Mouse (Mus musculus) neural tube, embryonic 11.5 days (tissue): ENCODE results near the gene Syn3. TPM values are rescaled to one million over a fixed set of nuclear protein-coding genes. Genes with fewer than 3 reads are reported as not detected.
"Not testable (repeated sequence)": the region's sequence is repeated elsewhere in the genome, so short reads cannot be mapped to it uniquely, and the experiment has no call there.

ENCODE experiments used
- ATAC-seq: fragments of 200-750 bp; cut with Nextera tagmentation; 2 replicates; pipeline ENCODE4 v1.8.0; 2017; ENCODE audit warnings: moderate number of reproducible peaks, mild to moderate bottlenecking, moderate TSS enrichment, moderate library complexity; ENCODE audit not compliant: insufficient read depth, low FRiP score, low TSS enrichment
- DNase-seq: peaks from one replicate; pipeline ENCODE4 v3.0.0-alpha.2; 2015; ENCODE audit warnings: low spot score
- H3K27ac ChIP-seq: fragments of 300-500 bp; sonication (generic); 2 replicates; pipeline ENCODE4 v1.5.1; 2014; ENCODE audit warnings: low read depth, mild to moderate bottlenecking, low read length
- H3K27me3 ChIP-seq: fragments of 300-500 bp; sonication (generic); 2 replicates; pipeline ENCODE4 v1.6.1; 2014; ENCODE audit warnings: mild to moderate bottlenecking, low read length, mixed read lengths; ENCODE audit not compliant: control insufficient read depth, insufficient read depth
- H3K36me3 ChIP-seq: fragments of 300-500 bp; sonication (generic); 2 replicates; pipeline ENCODE4 v1.6.1; 2014; ENCODE audit warnings: mild to moderate bottlenecking, low read length, moderate library complexity, mixed read lengths; ENCODE audit not compliant: control insufficient read depth, insufficient read depth
- H3K4me1 ChIP-seq: fragments of 300-500 bp; sonication (generic); 2 replicates; pipeline ENCODE4 v1.6.1; 2014; ENCODE audit warnings: low read length, mixed read lengths; ENCODE audit not compliant: control insufficient read depth, insufficient read depth
- H3K4me2 ChIP-seq: fragments of 300-500 bp; sonication (generic); 2 replicates; pipeline ENCODE4 v1.6.1; 2014; ENCODE audit warnings: low read depth, mild to moderate bottlenecking, moderate library complexity
- H3K4me3 ChIP-seq: fragments of 300-500 bp; sonication (generic); 2 replicates; pipeline ENCODE4 v1.5.1; 2014; ENCODE audit warnings: low read depth, low read length
- H3K9ac ChIP-seq: fragments of 300-500 bp; sonication (generic); 2 replicates; pipeline ENCODE4 v1.6.1; 2014; ENCODE audit warnings: mild to moderate bottlenecking, low read length
- H3K9me3 ChIP-seq: fragments of 300-500 bp; sonication (generic); 2 replicates; pipeline ENCODE4 v1.6.1; 2016; ENCODE audit warnings: low read length; ENCODE audit not compliant: control insufficient read depth
- WGBS: fragments of 180-500 bp; shearing (Covaris S2); extraction: QIAGEN DNeasy Blood & Tissue Kit; methylation state at CpG from one replicate; pipeline ENCODE4 v1.1.7; 2014; 5-methylcytosine and 5-hydroxymethylcytosine counted together
- polyA plus RNA-seq: library from polyadenylated mRNA; unstranded; fragments of >200 nt; fragmentation: Nextera tagmentation; extraction: Ambion mirVana; gene quantifications from 2 replicates; pipeline ENCODE4 v1.2.1, GENCODE M21; 2014

Gene Syn3
- polyA plus RNA-seq, 1 experiment from 2014 or later: 4.4 TPM

DNA sequence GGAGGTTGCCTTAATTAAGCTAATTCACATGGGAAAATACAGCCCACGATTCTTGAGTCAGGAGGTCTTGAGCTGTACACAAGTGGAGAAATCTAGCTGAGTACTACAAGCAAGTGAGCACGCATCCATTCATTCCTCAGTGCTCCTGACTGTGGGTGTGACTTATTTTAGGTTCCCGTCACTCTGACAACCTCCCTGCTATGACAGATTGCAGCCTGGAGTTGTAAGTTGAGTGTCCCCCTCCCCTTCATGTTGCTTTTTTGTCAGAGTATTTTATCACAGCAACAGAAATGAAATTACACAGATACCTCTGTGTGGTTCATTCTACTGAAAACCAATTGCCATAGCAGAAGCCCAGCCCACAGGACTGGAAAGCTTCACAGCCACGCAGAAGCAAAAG lies 112.5 kb downstream of the Syn3 start:
- 85% methylated on average over 4 of the region's 4 CpGs for WGBS

DNA sequence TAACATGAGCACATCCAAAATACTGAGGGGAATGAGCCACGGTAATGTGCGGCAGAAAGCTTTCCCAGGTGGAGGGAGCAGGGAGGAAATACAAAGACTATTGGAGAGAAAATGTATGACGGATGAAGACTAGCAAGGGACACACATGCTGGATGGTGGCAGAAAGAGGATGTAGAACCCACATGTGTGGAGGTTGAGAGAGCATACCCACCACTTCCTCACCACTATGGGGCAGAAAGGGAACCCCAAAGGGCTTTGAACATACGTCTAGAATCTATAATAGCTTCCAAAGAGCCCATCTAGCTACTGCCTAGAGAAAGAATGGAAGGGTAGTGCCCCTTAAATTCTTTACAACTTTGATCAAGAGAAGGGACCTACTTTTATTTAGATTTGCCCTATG lies 113.0 kb downstream of the Syn3 start:
- H3K4me2 ChIP-seq: no peak overlapping the region
- no peak overlapping the region for H3K4me3 ChIP-seq
- H3K9ac ChIP-seq: no peak overlapping the region
- no peaks in the 10 kb centered on the region for H3K27me3 ChIP-seq
- H3K4me1 ChIP-seq: no peaks in the 10 kb centered on the region
- H3K27ac ChIP-seq: no peak overlapping the region
- DNase-seq: no peak
- WGBS: 68% methylated on average over 4 of the region's 4 CpGs
- H3K9me3 ChIP-seq: no peaks in the 10 kb centered on the region
- H3K36me3 ChIP-seq: no peaks in the 10 kb centered on the region
- ATAC-seq: no peak

More for the DNA sequence above, 112.5 kb downstream of the Syn3 start:
- Histone ChIP-seq H3K9ac (no peak overlapping the region), H3K27ac (no peak overlapping the region), H3K4me3 (no peak overlapping the region), H3K27me3 (no peaks in the 10 kb centered on the region), H3K4me2 (no peak overlapping the region), H3K4me1 (no peaks in the 10 kb centered on the region), H3K9me3 (no peaks in the 10 kb centered on the region), H3K36me3 (no peaks in the 10 kb centered on the region)
- ATAC-seq (no peak), DNase-seq (no peak)

DNA sequence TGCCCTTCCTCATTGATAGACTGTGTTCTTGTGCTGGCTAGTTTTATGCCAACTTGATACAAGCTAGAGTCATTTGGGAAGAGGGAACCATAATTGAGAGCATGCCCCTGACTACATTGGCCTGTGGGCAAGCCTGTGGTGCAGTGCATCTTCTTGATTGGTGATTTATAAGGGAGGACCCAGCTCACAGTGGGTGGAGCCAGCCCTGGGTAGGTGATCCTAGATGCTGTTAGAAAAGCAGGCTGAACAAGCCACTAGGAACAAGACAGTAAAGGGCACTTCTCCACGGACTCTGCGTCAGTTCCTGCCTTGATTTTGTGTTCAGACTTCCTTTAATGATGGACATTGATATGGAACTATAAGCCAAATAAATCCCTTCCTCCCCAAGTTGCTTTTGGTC lies 114.0 kb downstream of the Syn3 start:
- Histone ChIP-seq H3K36me3 (no peaks in the 10 kb centered on the region), H3K9me3 (no peaks in the 10 kb centered on the region), H3K27me3 (no peaks in the 10 kb centered on the region), H3K9ac (no peak overlapping the region), H3K27ac (no peak overlapping the region), H3K4me1 (no peaks in the 10 kb centered on the region), H3K4me3 (no peak overlapping the region), H3K4me2 (no peak overlapping the region)
- DNase-seq (no peak), ATAC-seq (no peak)
- 100% methylated on average over 2 of the region's 2 CpGs for WGBS

DNA sequence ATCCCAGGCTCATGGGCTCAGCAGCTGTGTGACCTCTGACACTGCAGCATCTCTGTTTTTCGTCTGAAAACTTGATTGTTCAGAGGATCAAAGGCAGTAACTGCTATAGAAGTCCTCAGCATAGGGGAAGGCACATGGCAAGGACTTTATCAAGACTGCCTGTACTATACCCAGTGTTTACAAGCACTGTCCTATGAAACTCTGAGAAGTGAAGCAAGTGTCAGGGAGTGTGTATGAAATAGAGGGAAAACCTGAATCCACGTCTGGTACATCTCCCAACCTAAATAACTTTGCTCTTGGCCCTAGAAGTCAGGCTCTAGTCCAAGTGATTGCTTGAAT lies 116.8 kb downstream of the Syn3 start:
- H3K9me3 ChIP-seq: no peaks in the 10 kb centered on the region
- H3K27me3 ChIP-seq: no peaks in the 10 kb centered on the region
- H3K4me3 ChIP-seq: no peak overlapping the region
- no peak overlapping the region for H3K9ac ChIP-seq
- WGBS: 25% methylated on average over 2 of the region's 2 CpGs
- H3K4me2 ChIP-seq: no peak overlapping the region
- H3K27ac ChIP-seq: no peak overlapping the region
- H3K36me3 ChIP-seq: no peaks in the 10 kb centered on the region
- ATAC-seq: no peak
- no peaks in the 10 kb centered on the region for H3K4me1 ChIP-seq
- DNase-seq: no peak

DNA sequence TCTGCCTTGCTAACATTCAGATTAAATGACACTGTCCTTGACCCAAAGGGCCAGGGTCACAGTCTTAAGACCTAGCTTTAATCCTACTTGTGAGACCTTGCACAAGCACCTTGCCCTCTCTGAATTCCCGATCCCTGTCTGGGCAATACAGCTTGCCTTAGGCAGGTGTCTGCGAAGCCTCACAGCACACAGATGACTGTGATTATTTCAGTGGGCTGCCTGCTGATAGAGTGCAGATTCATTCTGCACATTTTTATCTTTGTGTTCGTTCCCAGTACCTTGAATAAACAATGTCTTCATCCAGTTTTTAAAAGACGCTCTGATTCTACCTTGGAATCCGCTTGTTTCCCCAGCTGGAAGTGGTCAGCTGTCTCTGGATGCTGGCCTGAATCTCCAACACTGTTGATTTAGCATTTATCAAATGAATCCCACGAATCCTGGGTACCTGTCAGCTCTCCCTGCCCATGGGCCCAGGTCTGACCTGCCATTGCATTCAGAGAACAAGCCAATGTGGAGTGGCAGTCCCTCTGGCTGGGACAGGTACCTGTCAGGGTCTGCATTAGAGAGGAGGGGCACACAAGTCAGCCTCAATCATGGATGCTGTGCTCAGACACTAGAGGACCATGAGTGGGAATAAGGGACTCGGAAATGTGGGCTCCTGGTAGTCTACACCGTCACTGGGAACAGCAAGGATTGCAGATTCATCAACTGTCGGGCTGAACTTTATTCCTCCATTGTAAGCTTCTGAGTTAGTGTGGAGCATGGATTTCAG lies 117.4 kb downstream of the Syn3 start:
- no peak overlapping the region for H3K9ac ChIP-seq
- WGBS: 59% methylated on average over 9 of the region's 9 CpGs
- DNase-seq: no peak
- H3K36me3 ChIP-seq: no peaks in the 10 kb centered on the region
- no peak overlapping the region for H3K4me3 ChIP-seq
- no peak for ATAC-seq
- no peak overlapping the region for H3K27ac ChIP-seq
- no peaks in the 10 kb centered on the region for H3K27me3 ChIP-seq
- H3K4me2 ChIP-seq: no peak overlapping the region
- H3K4me1 ChIP-seq: no peaks in the 10 kb centered on the region
- H3K9me3 ChIP-seq: no peaks in the 10 kb centered on the region

DNA sequence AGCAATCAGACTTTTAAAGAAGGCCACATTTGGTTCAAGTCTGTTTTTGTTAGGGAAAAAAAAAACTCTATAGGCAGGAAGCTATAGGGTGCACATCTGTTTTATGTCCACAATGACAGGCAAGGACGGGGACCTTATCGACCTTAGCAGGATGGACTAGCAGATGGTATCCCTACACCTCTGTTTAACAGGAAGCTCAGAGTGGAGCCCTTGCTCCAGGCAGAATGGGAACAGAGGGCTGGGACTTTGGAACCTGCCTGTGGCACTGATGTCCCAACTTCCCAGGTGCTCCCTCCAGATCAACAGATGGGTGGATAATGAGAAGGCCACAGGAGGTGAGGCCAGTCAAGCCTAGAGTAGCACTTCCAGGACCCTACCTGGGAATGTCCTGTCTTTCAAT lies 118.1 kb downstream of the Syn3 start:
- Histone ChIP-seq H3K4me2 (no peak overlapping the region), H3K36me3 (no peaks in the 10 kb centered on the region), H3K4me1 (no peaks in the 10 kb centered on the region), H3K9ac (no peak overlapping the region), H3K4me3 (no peak overlapping the region), H3K27ac (no peak overlapping the region), H3K9me3 (no peaks in the 10 kb centered on the region), H3K27me3 (no peaks in the 10 kb centered on the region)
- ATAC-seq (no peak), DNase-seq (no peak)
- 53% methylated on average over 2 of the region's 2 CpGs for WGBS

DNA sequence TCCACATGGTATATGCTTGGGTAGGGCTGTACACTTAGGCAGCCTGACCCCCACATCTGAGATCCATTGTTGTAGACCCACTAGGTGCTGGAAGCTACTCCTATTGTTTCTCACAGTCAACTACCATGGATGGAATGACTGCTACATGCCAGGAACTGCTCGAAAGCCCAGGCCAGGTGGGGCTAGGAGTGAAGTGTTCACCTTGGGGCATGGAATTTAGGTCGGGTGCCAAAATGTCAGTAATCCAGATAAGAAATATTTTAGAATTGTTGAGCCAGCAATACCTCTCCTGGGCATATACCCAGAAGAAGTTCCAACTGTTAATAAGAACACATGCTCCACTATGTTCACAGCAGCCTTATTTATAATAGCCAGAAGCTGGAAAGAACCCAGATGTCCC lies 119.9 kb downstream of the Syn3 start:
- ATAC-seq, DNase-seq, H3K36me3 ChIP-seq, H3K9me3 ChIP-seq, H3K9ac ChIP-seq, H3K27me3 ChIP-seq, H3K4me3 ChIP-seq, H3K27ac ChIP-seq, H3K4me2 ChIP-seq, H3K4me1 ChIP-seq: not testable (repeated sequence)
- WGBS: 80% methylated on average over 2 of the region's 2 CpGs

DNA sequence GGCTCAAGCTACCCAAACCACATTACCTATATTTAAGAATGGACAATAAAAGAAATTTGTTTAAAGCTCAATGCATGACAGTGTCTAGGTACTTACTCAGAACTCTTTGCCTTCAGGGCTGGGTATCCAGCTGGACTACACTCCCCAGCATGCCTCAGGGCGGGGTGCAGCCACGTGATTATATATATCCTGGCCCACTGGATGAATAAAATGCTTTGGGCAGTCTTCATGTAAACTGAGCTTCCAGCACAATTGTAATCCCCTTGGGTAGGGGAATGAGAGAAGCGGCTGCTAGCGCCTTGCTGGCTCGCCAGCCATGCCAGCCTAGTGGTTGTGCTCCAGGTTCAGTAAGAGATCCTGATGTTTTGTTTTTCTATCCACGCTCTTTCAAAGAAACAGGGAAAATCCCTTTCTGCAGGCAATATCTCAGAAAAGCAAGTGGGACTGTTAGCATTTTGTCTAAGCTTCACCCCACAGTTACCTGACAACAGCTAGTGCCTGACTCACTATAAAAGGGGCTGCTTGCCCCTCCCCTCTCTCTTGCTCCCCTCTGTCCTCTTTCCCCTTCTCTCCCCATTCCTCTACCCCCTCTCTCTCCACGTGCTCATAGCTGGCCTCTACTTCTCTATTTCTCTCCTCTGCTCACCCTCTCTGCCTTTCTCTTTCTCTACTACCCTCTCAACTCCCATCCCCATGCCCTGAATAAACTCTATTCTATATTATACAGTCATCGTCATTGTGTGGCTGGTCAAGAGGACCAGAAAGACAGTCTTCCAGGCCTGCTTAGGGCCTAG lies 122.1 kb downstream of the Syn3 start:
- H3K4me3 ChIP-seq: no peak overlapping the region
- H3K4me1 ChIP-seq: no peaks in the 10 kb centered on the region
- ATAC-seq (no peak), DNase-seq (no peak)
- H3K27ac ChIP-seq: no peak overlapping the region
- no peaks in the 10 kb centered on the region for H3K27me3 ChIP-seq
- no peak overlapping the region for H3K9ac ChIP-seq
- H3K9me3 ChIP-seq: no peaks in the 10 kb centered on the region
- H3K36me3 ChIP-seq: no peaks in the 10 kb centered on the region
- no peak overlapping the region for H3K4me2 ChIP-seq
- 75% methylated on average over 8 of the region's 8 CpGs for WGBS

DNA sequence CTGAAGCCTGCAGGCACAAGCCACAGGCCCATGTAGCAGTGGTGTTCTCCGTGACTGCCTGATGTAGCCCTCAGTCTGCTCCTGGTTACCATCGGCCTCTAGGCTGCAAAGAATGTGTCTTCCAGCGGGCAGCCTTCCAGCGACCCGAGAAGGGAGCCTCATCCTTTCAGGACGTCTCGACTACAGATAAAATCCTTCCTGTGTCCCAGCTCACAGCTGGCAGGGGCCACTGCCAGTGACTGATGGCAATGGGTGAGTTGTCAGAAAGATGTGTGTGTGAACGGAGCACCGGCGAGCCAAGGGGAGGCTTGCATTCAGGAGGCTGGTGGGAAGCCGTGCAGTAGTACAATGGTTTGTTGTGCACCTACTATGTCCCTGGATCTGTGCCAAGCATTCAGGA lies 122.8 kb downstream of the Syn3 start:
- Histone ChIP-seq H3K9me3 (no peaks in the 10 kb centered on the region), H3K27ac (no peak overlapping the region), H3K9ac (no peak overlapping the region), H3K27me3 (no peaks in the 10 kb centered on the region), H3K4me3 (no peak overlapping the region), H3K4me1 (no peaks in the 10 kb centered on the region), H3K36me3 (no peaks in the 10 kb centered on the region), H3K4me2 (no peak overlapping the region)
- no peak for ATAC-seq
- 66% methylated on average over 11 of the region's 11 CpGs for WGBS
- DNase-seq: no peak
